Mouse (Mus musculus) E14TG2a.4 (cell line): ENCODE measurements around the gene H2-Ab1.

Experiments
- CTCF ChIP-seq: conservative IDR thresholded peaks from 2 replicates; pipeline ENCODE4 v1.5.1; 2014; ENCODE audit warnings: low read length
- NANOG ChIP-seq: IDR thresholded peaks from 2 replicates; pipeline ENCODE4 v1.6.1; 2014; ENCODE audit warnings: borderline replicate concordance, low read length, mixed read lengths

GRCm38 (mm10) chr17:34308161-34308560 is 50.7 kb downstream of the H2-Ab1 start:
- no peak for TF ChIP-seq CTCF
- no peak for TF ChIP-seq NANOG
